Mouse (Mus musculus) megakaryocyte, embryonic 14.5 days (primary cell): Measurements from ENCODE around the gene Clcn5.

Source experiments
- FLI1 ChIP-seq: IDR thresholded peaks from 2 replicates; pipeline ENCODE4 v1.6.1; 2012; ENCODE audit warnings: low read length, inconsistent platforms, mixed read lengths
- GATA1 ChIP-seq: IDR thresholded peaks from 3 replicates; pipeline ENCODE4 v1.6.1; 2012; ENCODE audit warnings: mixed read lengths, low read length, inconsistent platforms, borderline replicate concordance

- TF ChIP-seq FLI1 (no peak), GATA1 (no peak)
These were observed 128.3 kb downstream of the Clcn5 start for GRCm38 (mm10) chrX:7190816-7191215.
